Mouse (Mus musculus) lung, embryonic 14.5 days (tissue): ENCODE measurements around the gene Gpr84. TPM values are rescaled to one million over a fixed set of nuclear protein-coding genes. Genes with fewer than 3 reads are reported as not detected.

Experiments used
- ATAC-seq: fragments of 200-750 bp; cut with Nextera tagmentation; 2 replicates; pipeline ENCODE4 v1.8.0; 2017; ENCODE audit warnings: mild to moderate bottlenecking, moderate TSS enrichment, moderate library complexity; ENCODE audit not compliant: insufficient read depth
- DNase-seq: peaks from one replicate; pipeline ENCODE4 v3.0.0-alpha.2; 2015
- H3K27ac ChIP-seq: fragments of 300-500 bp; sonication (generic); 2 replicates; pipeline ENCODE4 v1.5.1; 2014; ENCODE audit warnings: low read depth, mild to moderate bottlenecking, moderate library complexity
- H3K27me3 ChIP-seq: fragments of 300-500 bp; sonication (generic); 2 replicates; pipeline ENCODE4 v1.6.1; 2014; ENCODE audit warnings: low read length, control low read depth; ENCODE audit not compliant: insufficient read depth
- H3K36me3 ChIP-seq: fragments of 300-500 bp; sonication (generic); 2 replicates; pipeline ENCODE4 v1.6.1; 2014; ENCODE audit warnings: control low read depth; ENCODE audit not compliant: insufficient read depth
- H3K4me1 ChIP-seq: fragments of 300-500 bp; sonication (generic); 2 replicates; pipeline ENCODE4 v1.6.1; 2014; ENCODE audit warnings: antibody characterized with exemption, control low read depth; ENCODE audit not compliant: insufficient read depth
- H3K4me2 ChIP-seq: fragments of 300-500 bp; sonication (generic); 2 replicates; pipeline ENCODE4 v1.6.1; 2014; ENCODE audit warnings: mild to moderate bottlenecking
- H3K4me3 ChIP-seq: fragments of 300-500 bp; sonication (generic); 2 replicates; pipeline ENCODE4 v1.5.1; 2014; ENCODE audit warnings: low read depth, low read length
- H3K9ac ChIP-seq: fragments of 300-500 bp; sonication (generic); 2 replicates; pipeline ENCODE4 v1.6.1; 2014
- H3K9me3 ChIP-seq: fragments of 300-500 bp; sonication (generic); 2 replicates; pipeline ENCODE4 v1.6.1; 2016; ENCODE audit warnings: low read depth, low read length, control low read depth
- CTCF ChIP-seq: IDR thresholded peaks from 2 replicates; pipeline ENCODE4 v1.5.1; 2016; ENCODE audit warnings: antibody characterized with exemption, low read depth
- WGBS: fragments of 180-500 bp; shearing (Covaris S2); extraction: QIAGEN DNeasy Blood & Tissue Kit; methylation state at CpG from one replicate; pipeline ENCODE4 v1.1.7; 2014; 5-methylcytosine and 5-hydroxymethylcytosine counted together
- polyA plus RNA-seq: library from polyadenylated mRNA; unstranded; fragments of >200 nt; fragmentation: Nextera tagmentation; extraction: Ambion mirVana; gene quantifications from 2 replicates; pipeline ENCODE4 v1.2.1, GENCODE M21; 2014

The Gpr84 gene
- polyA plus RNA-seq, 1 experiment from 2014 or later: not detected

DNA sequence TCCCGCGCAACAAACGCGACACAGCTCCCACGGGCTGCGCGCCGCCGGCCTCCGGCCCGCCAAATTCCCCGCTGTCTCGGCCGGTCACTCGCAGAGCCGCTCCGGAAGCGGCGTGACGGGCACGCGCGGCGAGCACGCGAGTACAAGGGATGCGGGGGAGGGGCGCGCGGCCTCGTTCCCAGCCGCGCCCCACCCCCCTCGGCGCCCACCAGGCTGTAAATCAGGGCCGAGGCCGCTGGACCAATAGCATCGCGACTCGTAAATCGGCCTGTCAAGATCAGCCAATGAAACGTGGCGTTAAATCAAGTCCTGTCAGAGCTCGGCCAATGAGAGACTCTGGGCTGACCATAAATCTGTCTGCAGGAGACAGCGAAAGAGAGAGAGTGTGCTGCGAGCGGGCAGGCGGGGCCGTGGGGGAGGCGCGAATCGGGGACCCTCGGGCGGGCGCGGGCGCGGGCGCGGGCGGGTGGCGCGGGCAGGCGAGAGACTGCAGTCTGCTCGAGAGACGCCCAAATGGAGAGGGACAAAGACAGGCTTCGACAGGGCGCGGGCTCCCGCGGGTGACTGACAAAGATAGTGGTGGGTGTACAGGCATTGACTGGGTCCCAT lies 5.2 kb downstream of the Gpr84 start:
- WGBS: under 1% methylated on average over 71 of the region's 71 CpGs
- Histone ChIP-seq H3K4me2 (peak overlapping the region; percentile 64), H3K4me1 (peaks cover 46% of the 10 kb centered on the region), H3K4me3 (peak overlapping the region; percentile 46), H3K27ac (peak overlapping the region; percentile 97), H3K36me3 (no peaks in the 10 kb centered on the region), H3K9me3 (no peaks in the 10 kb centered on the region), H3K27me3 (no peaks in the 10 kb centered on the region), H3K9ac (peak overlapping the region; percentile 70)
- ATAC-seq: peak; percentile 96
- TF ChIP-seq CTCF: no peak
- peak; percentile 99 for DNase-seq

GRCm38 (mm10) chr15:103304616-103304969 lies 5.8 kb downstream of the Gpr84 start:
- peaks cover 51% of the 10 kb centered on the region for H3K4me1 ChIP-seq
- H3K27me3 ChIP-seq: no peaks in the 10 kb centered on the region
- peak overlapping the region; percentile 64 for H3K4me2 ChIP-seq
- no peak for DNase-seq
- no peaks in the 10 kb centered on the region for H3K36me3 ChIP-seq
- no peak for TF ChIP-seq CTCF
- WGBS: under 1% methylated on average over 9 of the region's 9 CpGs
- peak overlapping the region; percentile 97 for H3K27ac ChIP-seq
- peak; percentile 27 for ATAC-seq
- peak overlapping the region; percentile 46 for H3K4me3 ChIP-seq
- peak overlapping the region; percentile 56 for H3K9ac ChIP-seq
- H3K9me3 ChIP-seq: no peaks in the 10 kb centered on the region

DNA sequence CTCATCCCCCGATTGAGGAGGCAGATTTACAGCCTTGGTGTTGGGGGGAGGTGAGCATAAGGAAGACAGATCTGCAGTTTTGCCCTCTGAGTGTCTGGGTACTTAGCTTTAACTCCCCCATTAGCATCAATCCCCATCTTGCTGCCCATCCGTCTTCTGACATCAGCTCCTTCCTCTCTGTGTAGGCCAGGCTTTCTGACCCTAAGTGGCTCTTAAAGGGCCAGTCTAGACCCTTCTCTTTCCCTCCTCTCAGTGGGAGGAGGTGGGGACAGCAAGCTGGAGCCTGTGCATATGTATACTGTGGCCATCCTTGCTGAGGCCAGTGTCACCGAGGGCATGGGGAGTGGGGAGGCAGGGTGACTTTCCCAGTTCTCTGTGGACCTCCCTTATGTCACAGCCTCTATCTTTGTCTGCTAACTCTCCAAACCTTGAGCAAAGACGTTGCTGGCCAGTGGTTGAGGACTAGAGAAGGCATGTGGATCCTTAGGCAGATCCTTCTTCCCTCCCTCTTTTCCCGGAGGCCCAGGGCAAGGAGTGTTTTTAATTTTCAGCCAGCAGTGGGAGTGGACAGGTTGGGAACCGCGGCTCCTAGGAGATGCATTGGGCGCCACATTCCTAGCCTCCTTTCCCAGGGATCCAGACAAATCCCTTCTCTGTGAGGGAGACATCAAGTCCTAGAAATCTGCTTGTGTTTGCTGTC lies 6.3 kb downstream of the Gpr84 start:
- TF ChIP-seq CTCF: no peak; the same call in 1 of the 2 replicates
- H3K27ac ChIP-seq: peak overlapping the region; percentile 97
- WGBS: 5% methylated on average over 8 of the region's 8 CpGs
- peak; percentile 57 for DNase-seq
- no peaks in the 10 kb centered on the region for H3K9me3 ChIP-seq
- peaks cover 55% of the 10 kb centered on the region for H3K4me1 ChIP-seq
- H3K4me2 ChIP-seq: peak overlapping the region; percentile 64
- peak overlapping the region; percentile 56 for H3K9ac ChIP-seq
- no peaks in the 10 kb centered on the region; the same call in 1 of the 2 replicates for H3K36me3 ChIP-seq
- ATAC-seq: no peak
- H3K4me3 ChIP-seq: peak overlapping the region; percentile 46
- no peaks in the 10 kb centered on the region for H3K27me3 ChIP-seq

DNA sequence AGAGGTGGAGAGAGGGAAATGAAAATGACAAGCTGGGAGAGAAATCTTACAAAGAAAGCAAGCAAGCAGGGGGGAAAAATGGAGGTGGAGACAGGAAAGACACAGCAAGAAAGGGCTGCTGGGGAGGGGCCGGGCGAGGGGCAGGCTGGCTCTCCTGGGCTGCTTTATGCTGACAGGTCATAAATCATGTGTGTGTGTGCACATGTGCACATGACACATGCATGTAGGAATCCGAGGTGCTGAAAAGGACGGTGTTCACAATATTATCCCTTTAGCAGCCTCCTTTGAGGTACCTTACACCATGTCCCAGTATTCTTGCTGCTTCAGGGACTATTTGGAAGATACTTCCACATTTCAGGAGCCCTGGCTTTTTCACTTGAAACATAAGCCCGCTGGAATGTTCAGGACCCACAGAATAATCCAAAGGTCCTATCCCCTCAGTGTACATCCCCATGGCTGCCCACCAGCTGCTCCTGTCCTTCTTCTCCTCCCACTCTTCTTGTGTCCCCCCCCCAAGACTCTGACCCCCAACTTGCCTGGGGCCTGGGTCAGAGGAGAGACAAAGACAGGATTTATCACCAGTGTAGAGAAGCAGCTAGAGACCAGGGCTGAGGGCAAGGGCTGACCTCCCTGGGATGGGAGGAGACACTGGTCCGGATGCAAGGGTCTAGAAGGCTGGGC lies 7.9 kb downstream of the Gpr84 start:
- Histone ChIP-seq H3K27ac (peak overlapping the region; percentile 33; the same call in 1 of the 2 replicates), H3K36me3 (peaks cover 15% of the 10 kb centered on the region), H3K9me3 (no peaks in the 10 kb centered on the region), H3K4me1 (peaks cover 46% of the 10 kb centered on the region), H3K9ac (no peak overlapping the region), H3K4me3 (no peak overlapping the region), H3K4me2 (no peak overlapping the region), H3K27me3 (no peaks in the 10 kb centered on the region)
- no peak for TF ChIP-seq CTCF
- peak; percentile 19 for DNase-seq
- 19% methylated on average over 6 of the region's 6 CpGs for WGBS
- ATAC-seq: no peak

DNA sequence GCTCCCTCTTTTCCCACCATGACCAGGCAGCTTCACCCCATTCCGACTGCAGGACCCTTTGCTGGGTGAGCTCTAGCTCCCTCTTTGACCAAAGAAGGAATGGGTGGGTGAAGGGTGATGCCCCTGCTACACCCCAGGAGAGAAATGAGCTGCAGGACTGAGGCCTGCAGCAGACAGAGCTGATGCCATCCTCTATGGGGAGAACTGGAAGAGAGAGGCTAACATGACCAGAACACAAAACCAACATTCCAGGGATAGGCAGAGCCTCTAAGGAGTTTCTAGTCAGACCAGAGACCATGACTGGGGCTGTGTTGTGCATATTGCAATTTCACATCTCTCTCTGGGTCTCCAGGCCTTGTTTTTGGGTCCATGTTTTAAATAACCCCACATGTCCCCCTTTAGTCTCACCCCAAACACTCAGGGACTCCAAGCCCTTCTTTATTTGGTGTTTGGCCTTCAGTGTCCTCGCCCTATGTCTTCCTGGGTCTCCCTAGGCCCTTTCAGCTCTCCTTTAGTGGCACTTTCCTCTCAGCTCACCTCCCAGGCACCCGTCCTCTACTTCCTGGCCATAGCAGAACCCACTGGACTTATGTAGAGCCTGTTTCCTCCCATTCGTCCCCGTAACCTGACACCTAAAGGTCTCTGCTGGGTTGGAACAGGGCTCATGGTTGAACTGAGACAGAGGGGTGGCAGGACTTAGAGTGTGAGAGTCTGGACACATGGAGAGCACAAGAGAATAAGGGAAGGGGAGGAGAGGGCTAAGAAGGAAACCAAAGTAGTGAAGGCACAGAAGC lies 8.7 kb downstream of the Gpr84 start:
- TF ChIP-seq CTCF: no peak
- Histone ChIP-seq H3K4me3 (no peak overlapping the region), H3K27me3 (no peaks in the 10 kb centered on the region), H3K36me3 (peaks cover 22% of the 10 kb centered on the region), H3K4me2 (no peak overlapping the region), H3K9ac (no peak overlapping the region), H3K9me3 (no peaks in the 10 kb centered on the region), H3K27ac (peak overlapping the region; percentile 33; the same call in 1 of the 2 replicates), H3K4me1 (peaks cover 46% of the 10 kb centered on the region)
- no peak for ATAC-seq
- DNase-seq: peak; percentile 26
- 26% methylated on average over 5 of the region's 5 CpGs for WGBS

DNA sequence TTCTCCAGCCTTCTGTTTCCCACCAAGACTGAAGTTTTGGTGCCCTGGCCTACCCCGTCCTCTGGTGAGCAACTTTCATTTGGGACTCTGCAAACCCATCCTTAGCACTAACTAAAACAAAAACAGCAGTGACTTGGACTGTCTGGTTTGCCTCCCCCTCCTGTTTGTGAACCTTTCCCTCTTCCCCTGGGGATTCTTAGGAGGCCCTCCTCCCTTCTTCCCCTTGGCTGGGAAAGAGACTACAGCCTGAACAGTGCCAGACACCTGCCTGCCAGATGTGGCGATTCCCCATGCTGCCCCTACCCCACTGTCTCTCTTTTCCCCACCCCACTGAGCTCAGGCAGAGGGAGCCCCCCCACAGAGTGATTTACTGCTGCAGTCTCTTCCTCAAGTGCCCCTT lies 9.4 kb downstream of the Gpr84 start:
- Histone ChIP-seq H3K36me3 (peaks cover 26% of the 10 kb centered on the region), H3K9ac (no peak overlapping the region), H3K4me2 (no peak overlapping the region; the same call in 1 of the 2 replicates), H3K27ac (peak overlapping the region; percentile 84), H3K4me3 (no peak overlapping the region), H3K27me3 (no peaks in the 10 kb centered on the region), H3K9me3 (no peaks in the 10 kb centered on the region), H3K4me1 (peaks cover 44% of the 10 kb centered on the region)
- no peak for ATAC-seq
- no peak for TF ChIP-seq CTCF
- no peak for DNase-seq
- 34% methylated on average over 2 of the region's 2 CpGs for WGBS

DNA sequence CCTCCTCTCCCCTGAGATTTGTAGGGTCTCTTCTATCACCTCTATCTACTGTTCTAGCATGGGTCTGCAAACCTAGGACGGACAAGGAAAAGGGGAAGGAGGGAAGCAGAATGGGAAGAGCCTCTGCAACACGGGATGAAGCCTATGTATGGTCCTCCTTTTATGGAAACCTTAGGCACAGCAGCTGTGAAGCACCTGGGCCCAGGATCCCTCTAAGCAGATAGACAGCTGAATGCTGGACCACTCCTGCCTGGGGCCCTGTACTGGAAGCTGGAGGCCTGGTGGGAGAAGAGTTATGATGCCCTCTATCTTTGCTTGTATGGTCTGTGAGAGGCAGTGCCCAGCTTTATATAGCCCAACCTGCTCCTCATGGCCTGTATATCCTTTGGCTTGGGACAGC lies 9.9 kb downstream of the Gpr84 start:
- H3K9ac ChIP-seq: no peak overlapping the region
- no peak for TF ChIP-seq CTCF
- DNase-seq (no peak), ATAC-seq (no peak)
- peak overlapping the region; percentile 35 for H3K4me2 ChIP-seq
- WGBS: 17% methylated on average over 2 of the region's 2 CpGs
- H3K36me3 ChIP-seq: peaks cover 29% of the 10 kb centered on the region
- H3K9me3 ChIP-seq: no peaks in the 10 kb centered on the region
- peak overlapping the region; percentile 84 for H3K27ac ChIP-seq
- H3K27me3 ChIP-seq: no peaks in the 10 kb centered on the region
- peaks cover 41% of the 10 kb centered on the region for H3K4me1 ChIP-seq
- H3K4me3 ChIP-seq: no peak overlapping the region
